Mouse (Mus musculus) heart, embryonic 10.5 days (tissue): ENCODE measurements around the gene Rhoq. TPM values are rescaled to one million over a fixed set of nuclear protein-coding genes. Genes with fewer than 3 reads are reported as not detected.

ENCODE experiments used
- DNase-seq: peaks from one replicate; pipeline ENCODE4 v3.0.0-alpha.2; 2017; ENCODE audit warnings: low spot score
- H3K27ac ChIP-seq: fragments of 300-500 bp; sonication (generic); 2 replicates; pipeline ENCODE4 v1.5.1; 2016; ENCODE audit warnings: mild to moderate bottlenecking
- H3K27me3 ChIP-seq: fragments of 300-500 bp; sonication (generic); 2 replicates; pipeline ENCODE4 v1.6.1; 2016; ENCODE audit warnings: mild to moderate bottlenecking; ENCODE audit not compliant: poor library complexity, insufficient read depth, severe bottlenecking
- H3K36me3 ChIP-seq: fragments of 300-500 bp; sonication (generic); 2 replicates; pipeline ENCODE4 v1.6.1; 2016; ENCODE audit warnings: mild to moderate bottlenecking, moderate library complexity
- H3K4me1 ChIP-seq: fragments of 300-500 bp; sonication (generic); 2 replicates; pipeline ENCODE4 v1.6.1; 2016; ENCODE audit warnings: mild to moderate bottlenecking
- H3K4me3 ChIP-seq: fragments of 300-500 bp; sonication (generic); 2 replicates; pipeline ENCODE4 v1.5.1; 2016; ENCODE audit warnings: mild to moderate bottlenecking, moderate library complexity
- H3K9me3 ChIP-seq: fragments of 300-500 bp; sonication (generic); 2 replicates; pipeline ENCODE4 v1.6.1; 2016; ENCODE audit warnings: mild to moderate bottlenecking, moderate library complexity
- WGBS: fragments of 180-500 bp; shearing (Covaris S2); methylation state at CpG from one replicate; pipeline ENCODE4 v1.1.7; 2016; 5-methylcytosine and 5-hydroxymethylcytosine counted together
- polyA plus RNA-seq: library from polyadenylated mRNA; unstranded; fragments of >200 nt; fragmentation: Nextera tagmentation; extraction: Ambion mirVana; gene quantifications from 2 replicates; pipeline ENCODE4 v1.2.1, GENCODE M21; 2016

Rhoq gene
- polyA plus RNA-seq, 1 experiment from 2014 or later, result 15.9 TPM

DNA sequence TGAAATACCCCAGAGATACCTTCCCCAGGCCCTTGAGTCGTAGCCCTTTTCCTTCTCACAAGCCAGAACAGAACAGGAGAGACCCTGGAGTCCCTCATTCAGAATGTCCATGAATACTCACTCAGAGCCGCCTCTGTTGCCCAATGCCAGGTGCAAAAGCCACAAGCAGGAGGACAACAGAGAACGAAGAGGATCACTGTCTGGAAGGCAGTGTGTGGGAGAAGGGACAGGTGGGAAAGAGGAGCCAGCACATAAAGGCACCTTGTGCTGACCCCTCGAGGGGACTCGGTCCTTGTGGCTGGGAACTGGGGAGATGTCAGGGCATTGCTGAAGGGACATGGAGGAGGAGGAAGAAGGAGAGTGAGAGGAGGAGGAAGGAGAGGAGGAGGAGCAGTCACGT is 20.8 kb upstream of the Rhoq start:
- no peaks in the 10 kb centered on the region for H3K36me3 ChIP-seq
- no peak overlapping the region for H3K4me3 ChIP-seq
- H3K9me3 ChIP-seq, result no peaks in the 10 kb centered on the region
- no peak overlapping the region for H3K27ac ChIP-seq
- peaks cover 15% of the 10 kb centered on the region for H3K4me1 ChIP-seq
- peaks cover 17% of the 10 kb centered on the region; the same call in 1 of the 2 replicates for H3K27me3 ChIP-seq
- WGBS, result 54% methylated on average over 6 of the region's 6 CpGs
- DNase-seq, result no peak

- no peak overlapping the region for H3K27ac ChIP-seq
- H3K4me1 ChIP-seq, result peaks cover 8% of the 10 kb centered on the region
- H3K36me3 ChIP-seq, result no peaks in the 10 kb centered on the region
- H3K4me3 ChIP-seq, result no peak overlapping the region
- peaks cover 17% of the 10 kb centered on the region; the same call in 1 of the 2 replicates for H3K27me3 ChIP-seq
- 80% methylated on average over 6 of the region's 6 CpGs for WGBS
- H3K9me3 ChIP-seq, result no peaks in the 10 kb centered on the region
- no peak for DNase-seq
Measured at GRCm38 (mm10) chr17:86943158-86943557, 19.7 kb upstream of the Rhoq start.

DNA sequence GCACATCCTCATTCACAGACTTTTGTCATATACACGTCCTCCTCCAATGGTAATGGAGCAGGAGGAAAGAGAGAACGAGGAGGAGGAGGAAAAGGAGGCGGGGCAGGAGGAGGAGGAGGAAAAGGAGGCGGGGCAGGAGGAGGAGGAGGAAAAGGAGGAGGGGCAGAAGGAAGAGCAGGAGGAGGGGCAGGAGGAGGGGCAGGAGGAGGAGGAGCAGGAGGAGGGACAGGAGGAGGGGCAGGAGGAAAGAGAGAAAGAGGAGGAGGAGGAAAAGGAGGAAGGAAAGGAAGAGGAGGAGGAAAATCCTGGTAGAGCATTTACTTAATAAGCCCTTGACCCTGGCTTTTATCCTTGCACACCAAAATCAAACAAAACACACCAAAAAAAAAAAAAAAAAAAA is 16.8 kb upstream of the Rhoq start:
- Histone ChIP-seq H3K27me3 (0 out of 2 replicates have a peak, but pooled peaks cover 7% of the 10 kb centered on the region), H3K27ac (no peak overlapping the region), H3K4me3 (no peak overlapping the region), H3K4me1 (peaks cover 8% of the 10 kb centered on the region), H3K36me3 (no peaks in the 10 kb centered on the region), H3K9me3 (no peaks in the 10 kb centered on the region)
- DNase-seq, result no peak
- 42% methylated on average over 4 of the region's 4 CpGs for WGBS

DNA sequence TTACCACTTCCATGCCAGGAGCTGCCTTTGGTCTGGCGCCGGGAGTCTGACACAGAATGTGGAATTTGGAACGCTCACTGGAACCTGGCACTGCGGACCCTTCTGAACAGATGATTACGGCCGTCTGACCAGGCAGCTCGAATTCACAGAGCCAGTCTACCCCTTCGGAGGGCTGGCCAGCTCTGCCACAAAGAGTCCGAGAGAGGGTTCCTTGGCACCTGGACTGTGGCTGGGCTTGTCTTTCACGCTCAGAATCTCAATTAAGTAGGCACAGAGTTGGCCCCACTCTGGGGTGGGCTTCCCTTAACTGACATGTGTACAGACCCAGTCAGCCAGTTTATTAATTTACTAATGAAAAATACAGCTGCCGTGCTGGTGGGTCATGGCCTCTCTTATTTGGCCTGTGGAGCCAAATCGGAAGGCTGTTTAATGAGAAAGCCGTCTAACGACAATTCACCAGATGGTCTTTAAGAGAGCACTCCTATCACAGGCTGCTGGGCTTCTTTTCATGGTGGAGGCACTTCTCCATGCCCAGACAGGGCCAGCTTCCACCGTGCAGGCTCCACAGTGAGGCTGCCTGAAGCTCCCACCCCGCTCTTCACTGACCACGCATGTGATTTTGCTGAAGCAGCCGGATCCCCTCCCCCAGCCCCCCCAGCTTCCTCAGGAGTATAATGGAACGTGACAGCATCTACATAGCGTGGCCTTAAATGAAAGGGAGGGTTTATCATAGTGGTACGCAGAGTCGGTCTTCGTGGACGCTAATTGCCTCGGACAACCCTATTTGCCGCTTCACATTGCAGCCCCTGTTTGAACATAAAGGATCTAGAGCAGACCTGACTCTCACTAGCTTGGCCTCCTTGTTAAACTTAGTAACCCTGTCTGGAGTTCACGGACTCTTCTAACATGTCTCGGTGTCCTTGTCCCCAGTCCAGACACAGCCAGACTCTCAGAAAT is 14.8 kb upstream of the Rhoq start, which contains the start of gene Atp6v1e2:
TSS of gene Atp6v1e2 (minus strand) at position 58 of the 957 bp plus-strand sequence.
- 85% methylated on average over 28 of the region's 28 CpGs for WGBS
- H3K27me3 ChIP-seq, result no peaks in the 10 kb centered on the region
- no peaks in the 10 kb centered on the region for H3K36me3 ChIP-seq
- DNase-seq, result no peak
- no peaks in the 10 kb centered on the region for H3K4me1 ChIP-seq
- H3K9me3 ChIP-seq, result no peaks in the 10 kb centered on the region
- H3K27ac ChIP-seq, result no peak within 1 kb of the TSS
- H3K4me3 ChIP-seq, result no peak within 1 kb of the TSS

DNA sequence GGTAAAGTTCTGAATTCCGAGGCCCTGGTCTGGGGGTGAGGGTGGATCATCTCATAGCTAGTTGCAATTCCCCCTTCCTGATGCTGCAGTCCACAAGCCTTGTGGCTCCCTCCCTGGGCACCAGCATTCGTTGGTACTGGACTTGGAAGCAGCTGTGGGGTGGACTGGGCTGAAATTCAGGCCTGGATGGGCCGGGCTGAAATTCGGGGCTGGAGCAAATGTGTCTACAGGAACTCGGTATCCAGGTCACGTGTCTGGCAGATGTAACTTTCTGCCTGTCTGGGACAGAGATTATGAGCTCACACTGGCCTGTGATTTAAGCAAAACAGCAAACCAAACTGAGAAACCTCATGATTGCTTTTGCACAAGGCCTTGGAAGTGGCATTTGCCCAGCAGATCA is 14.1 kb upstream of the Rhoq start:
- Histone ChIP-seq H3K27ac (no peak overlapping the region), H3K4me3 (no peak overlapping the region), H3K9me3 (no peaks in the 10 kb centered on the region), H3K4me1 (no peaks in the 10 kb centered on the region), H3K36me3 (no peaks in the 10 kb centered on the region), H3K27me3 (no peaks in the 10 kb centered on the region)
- DNase-seq, result no peak
- WGBS, result 71% methylated on average over 6 of the region's 6 CpGs

DNA sequence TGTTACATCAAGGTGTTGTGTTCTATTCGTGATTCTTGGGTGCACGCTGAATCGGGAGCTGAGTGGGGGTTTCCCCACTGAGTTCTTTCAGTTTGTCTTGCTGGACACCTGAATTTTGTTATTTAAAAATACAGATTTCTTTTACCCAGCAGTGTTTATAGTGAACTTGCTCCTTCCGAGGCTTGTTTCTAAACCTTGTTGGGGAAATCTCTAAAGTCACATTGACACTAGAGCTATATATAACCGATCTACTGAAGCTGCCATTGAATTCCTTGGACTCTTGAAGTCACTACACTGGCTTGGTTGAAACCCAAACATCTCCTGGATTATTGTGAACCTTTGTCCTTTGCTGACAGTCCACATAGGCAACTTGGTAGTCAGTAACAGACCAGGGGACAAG is 5.6 kb upstream of the Rhoq start:
- Histone ChIP-seq H3K4me3 (no peak overlapping the region), H3K9me3 (0 out of 2 replicates have a peak, but pooled peaks cover 3% of the 10 kb centered on the region), H3K36me3 (no peaks in the 10 kb centered on the region), H3K27ac (0 out of 2 replicates have a peak overlapping the region, but pooled peaks have one; percentile 12), H3K27me3 (no peaks in the 10 kb centered on the region), H3K4me1 (peaks cover 37% of the 10 kb centered on the region)
- 82% methylated on average over 5 of the region's 5 CpGs for WGBS
- no peak for DNase-seq

GRCm38 (mm10) chr17:86957968-86958367 is 4.9 kb upstream of the Rhoq start:
- Histone ChIP-seq H3K27ac (peak overlapping the region; percentile 12; the same call in 1 of the 2 replicates), H3K27me3 (no peaks in the 10 kb centered on the region), H3K36me3 (no peaks in the 10 kb centered on the region), H3K9me3 (0 out of 2 replicates have a peak, but pooled peaks cover 3% of the 10 kb centered on the region), H3K4me1 (peaks cover 37% of the 10 kb centered on the region), H3K4me3 (no peak overlapping the region)
- 68% methylated on average over 14 of the region's 14 CpGs for WGBS
- DNase-seq, result no peak

DNA sequence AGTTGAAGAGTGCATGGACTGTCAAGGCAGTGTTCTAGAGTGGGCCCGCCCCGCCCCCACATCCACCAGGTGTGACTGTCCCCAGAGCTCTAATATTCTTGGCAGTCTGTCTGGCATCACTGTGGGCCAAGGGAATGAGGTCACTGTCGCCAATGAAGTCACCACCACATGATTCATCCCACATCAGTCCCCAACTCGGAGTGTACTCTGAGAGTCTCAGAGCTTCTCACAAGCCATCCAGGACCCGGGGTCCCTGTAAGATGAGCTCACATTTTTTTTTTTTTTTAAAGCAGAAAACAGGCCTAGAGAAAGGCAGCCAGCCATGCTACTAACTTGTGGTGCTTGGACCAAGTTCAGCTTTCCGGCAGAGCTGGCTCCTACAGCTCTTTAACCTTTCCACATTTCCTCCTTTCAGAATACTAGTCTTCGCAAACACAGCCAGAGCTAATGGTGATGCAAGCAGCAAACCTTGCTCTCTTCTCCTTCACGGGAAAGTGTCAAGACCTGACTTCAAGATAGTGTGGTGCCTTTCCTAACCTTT is 1.5 kb upstream of the Rhoq start:
- Histone ChIP-seq H3K4me3 (no peak overlapping the region), H3K27ac (peak overlapping the region; percentile 97; the same call in 1 of the 2 replicates), H3K27me3 (no peaks in the 10 kb centered on the region), H3K36me3 (no peaks in the 10 kb centered on the region), H3K9me3 (no peaks in the 10 kb centered on the region), H3K4me1 (peaks cover 54% of the 10 kb centered on the region)
- no peak for DNase-seq
- 61% methylated on average over 8 of the region's 8 CpGs for WGBS

- Histone ChIP-seq H3K4me1 (peaks cover 60% of the 10 kb centered on the region), H3K36me3 (no peaks in the 10 kb centered on the region), H3K9me3 (no peaks in the 10 kb centered on the region), H3K27ac (peak overlapping the region; percentile 97), H3K4me3 (peak overlapping the region; percentile 93), H3K27me3 (no peaks in the 10 kb centered on the region)
- under 1% methylated on average over 24 of the region's 24 CpGs for WGBS
- peak; percentile 93 for DNase-seq
Measured at GRCm38 (mm10) chr17:86962297-86962893, 487 bp upstream of the Rhoq start.

- under 1% methylated on average over 23 of the region's 26 CpGs for WGBS
- Histone ChIP-seq H3K4me3 (peak overlapping the region; percentile 93), H3K4me1 (peaks cover 69% of the 10 kb centered on the region), H3K36me3 (peaks cover 6% of the 10 kb centered on the region; the same call in 1 of the 2 replicates), H3K27ac (peak overlapping the region; percentile 97), H3K27me3 (no peaks in the 10 kb centered on the region), H3K9me3 (no peaks in the 10 kb centered on the region)
- DNase-seq, result peak; percentile 79
Measured at GRCm38 (mm10) chr17:86963586-86963902, 662 bp downstream of the Rhoq start.

- H3K9me3 ChIP-seq, result no peaks in the 10 kb centered on the region
- H3K4me3 ChIP-seq, result peak overlapping the region; percentile 93
- WGBS, result under 1% methylated on average over 6 of the region's 6 CpGs
- H3K36me3 ChIP-seq, result peaks cover 9% of the 10 kb centered on the region; the same call in 1 of the 2 replicates
- H3K27ac ChIP-seq, result peak overlapping the region; percentile 97
- DNase-seq, result no peak
- H3K27me3 ChIP-seq, result no peaks in the 10 kb centered on the region
- H3K4me1 ChIP-seq, result peaks cover 72% of the 10 kb centered on the region
Measured at GRCm38 (mm10) chr17:86964041-86964440, 1.2 kb downstream of the Rhoq start.

GRCm38 (mm10) chr17:86964502-86964901 is 1.6 kb downstream of the Rhoq start:
- H3K27me3 ChIP-seq, result no peaks in the 10 kb centered on the region

DNA sequence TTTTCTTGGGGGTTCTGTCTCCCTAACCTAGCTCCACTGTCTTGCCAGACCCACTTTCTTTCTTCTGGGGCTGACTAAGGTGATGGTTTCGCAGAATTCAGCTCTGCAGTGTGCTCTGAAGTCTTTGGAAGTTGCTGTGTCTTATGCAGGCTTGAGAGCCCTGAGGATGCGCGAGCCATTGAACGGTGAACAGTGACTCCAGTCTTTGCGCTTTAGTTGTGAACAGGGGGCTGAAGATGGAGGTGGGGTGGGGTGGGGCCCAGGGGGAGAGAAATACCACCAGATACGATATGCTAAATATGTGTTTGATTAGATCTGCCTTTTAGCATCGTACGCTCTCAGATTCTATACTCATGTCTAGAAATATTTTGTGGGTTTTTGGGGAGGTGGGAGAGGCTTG is 2.2 kb downstream of the Rhoq start:
- Histone ChIP-seq H3K4me3 (peak overlapping the region; percentile 93), H3K36me3 (peaks cover 14% of the 10 kb centered on the region), H3K27me3 (no peaks in the 10 kb centered on the region), H3K9me3 (no peaks in the 10 kb centered on the region), H3K4me1 (peaks cover 64% of the 10 kb centered on the region), H3K27ac (peak overlapping the region; percentile 78)
- WGBS, result 80% methylated on average over 8 of the region's 8 CpGs
- no peak for DNase-seq

More at GRCm38 (mm10) chr17:86964502-86964901, 1.6 kb downstream of the Rhoq start:
- Histone ChIP-seq H3K27ac (peak overlapping the region; percentile 97), H3K36me3 (peaks cover 9% of the 10 kb centered on the region; the same call in 1 of the 2 replicates), H3K9me3 (no peaks in the 10 kb centered on the region), H3K4me1 (peaks cover 70% of the 10 kb centered on the region), H3K4me3 (peak overlapping the region; percentile 93)
- WGBS, result 0% methylated on average over 10 of the region's 10 CpGs
- peak; percentile 96 for DNase-seq
